Mouse (Mus musculus) kidney, postnatal 0 days (tissue): ENCODE measurements around the gene Stxbp2. TPM values are rescaled to one million over a fixed set of nuclear protein-coding genes. Genes with fewer than 3 reads are reported as not detected.

Experiments
- ATAC-seq: fragments of 200-750 bp; cut with Nextera tagmentation; replicated peaks from 2 replicates; pipeline ENCODE4 v1.8.0; 2017; ENCODE audit warnings: low read depth, moderate number of reproducible peaks, moderate TSS enrichment, moderate library complexity; ENCODE audit not compliant: low FRiP score
- DNase-seq: peaks from one replicate; pipeline ENCODE4 v3.0.0-alpha.2; 2016; ENCODE audit warnings: low spot score
- H3K27ac ChIP-seq: fragments of 300-500 bp; sonication (generic); 2 replicates; pipeline ENCODE4 v1.5.1; 2014; ENCODE audit warnings: mild to moderate bottlenecking
- H3K27me3 ChIP-seq: fragments of 300-500 bp; sonication (generic); 2 replicates; pipeline ENCODE4 v1.6.1; 2014; ENCODE audit warnings: low read length, mixed read lengths; ENCODE audit not compliant: insufficient read depth
- H3K36me3 ChIP-seq: fragments of 300-500 bp; sonication (generic); 2 replicates; pipeline ENCODE4 v1.6.1; 2014; ENCODE audit warnings: low read length, mixed read lengths; ENCODE audit not compliant: insufficient read depth
- H3K4me1 ChIP-seq: fragments of 300-500 bp; sonication (generic); replicated peaks from 2 replicates; pipeline ENCODE4 v1.6.1; 2014; ENCODE audit warnings: antibody characterized with exemption, low read length, mixed read lengths; ENCODE audit not compliant: insufficient read depth
- H3K4me2 ChIP-seq: fragments of 300-500 bp; sonication (generic); 2 replicates; pipeline ENCODE4 v1.6.1; 2014; ENCODE audit warnings: mild to moderate bottlenecking, low read length, moderate library complexity, mixed read lengths
- H3K4me3 ChIP-seq: fragments of 300-500 bp; sonication (generic); replicated peaks from 2 replicates; pipeline ENCODE4 v1.5.1; 2014; ENCODE audit warnings: low read depth, low read length
- H3K9ac ChIP-seq: fragments of 300-500 bp; sonication (generic); 2 replicates; pipeline ENCODE4 v1.6.1; 2014; ENCODE audit warnings: low read depth, low read length
- H3K9me3 ChIP-seq: fragments of 300-500 bp; sonication (generic); replicated peaks from 2 replicates; pipeline ENCODE4 v1.6.1; 2016; ENCODE audit warnings: low read length, inconsistent platforms, mixed read lengths
- CTCF ChIP-seq: IDR thresholded peaks from 2 replicates; pipeline ENCODE4 v1.5.1; 2016; ENCODE audit warnings: antibody characterized with exemption, low read depth, mild to moderate bottlenecking, moderate library complexity
- WGBS: fragments of 180-500 bp; shearing (Covaris S2); extraction: QIAGEN DNeasy Blood & Tissue Kit; methylation state at CpG from one replicate; pipeline ENCODE4 v1.1.7; 2014; 5-methylcytosine and 5-hydroxymethylcytosine counted together
- polyA plus RNA-seq: library from polyadenylated mRNA; unstranded; fragments of >200 nt; fragmentation: Nextera tagmentation; extraction: Ambion mirVana; gene quantifications from 2 replicates; pipeline ENCODE4 v1.2.1, GENCODE M21; 2015

Stxbp2 gene
- polyA plus RNA-seq, 1 experiment from 2014 or later = 88.6 TPM

DNA sequence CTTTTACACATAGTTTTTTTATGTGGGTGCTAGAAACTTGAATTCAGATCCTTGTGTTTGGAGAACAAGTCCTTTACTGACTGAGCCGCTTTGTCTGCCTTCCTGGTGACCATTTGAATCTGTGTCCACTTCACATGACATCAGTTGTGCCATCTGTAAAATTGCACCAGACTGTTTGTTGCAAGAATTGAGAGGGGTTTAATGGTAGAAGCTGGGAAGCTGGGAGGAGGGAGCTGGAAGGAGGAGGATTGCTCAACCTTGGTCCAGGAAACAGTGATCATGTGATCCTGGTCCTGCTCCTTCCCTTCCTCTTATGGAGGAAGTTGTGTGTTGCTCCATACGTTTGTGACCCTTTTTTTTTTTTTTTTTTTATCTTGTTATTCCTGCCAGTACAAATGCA is 17.5 kb downstream of the Stxbp2 start:
- no peaks in the 10 kb centered on the region for H3K4me1 ChIP-seq
- WGBS = 65% methylated on average over 2 of the region's 2 CpGs
- H3K9ac ChIP-seq = no peak overlapping the region
- DNase-seq = no peak
- no peak for TF ChIP-seq CTCF
- no peaks in the 10 kb centered on the region for H3K9me3 ChIP-seq
- ATAC-seq = no peak
- H3K27me3 ChIP-seq = no peaks in the 10 kb centered on the region
- no peak overlapping the region for H3K4me3 ChIP-seq
- no peaks in the 10 kb centered on the region for H3K36me3 ChIP-seq
- H3K4me2 ChIP-seq = no peak overlapping the region
- no peak overlapping the region for H3K27ac ChIP-seq

DNA sequence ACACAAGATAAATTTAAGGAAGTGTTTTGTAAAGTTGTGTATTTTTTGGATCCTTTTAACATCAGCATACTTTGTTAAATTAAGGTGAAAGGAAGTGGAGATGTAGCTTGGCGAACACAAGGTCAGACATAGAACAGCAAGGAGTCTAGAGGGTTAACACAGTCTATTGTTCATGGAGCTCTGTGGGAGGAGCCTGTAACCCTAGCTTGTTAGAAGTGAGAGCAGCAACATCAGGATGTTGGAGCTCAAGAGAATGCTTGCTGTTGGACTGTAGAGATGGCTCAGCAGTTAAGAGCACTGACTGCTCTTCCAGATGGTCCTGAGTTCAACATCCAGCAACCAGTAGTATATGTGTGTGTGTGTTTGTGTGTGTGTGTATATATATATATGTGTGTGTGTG is 18.2 kb downstream of the Stxbp2 start:
- Histone ChIP-seq H3K27me3 (no peaks in the 10 kb centered on the region), H3K4me3 (no peak overlapping the region), H3K4me2 (peak overlapping the region; percentile 2; the same call in 1 of the 2 replicates), H3K9me3 (no peaks in the 10 kb centered on the region), H3K36me3 (no peaks in the 10 kb centered on the region), H3K9ac (no peak overlapping the region), H3K27ac (no peak overlapping the region), H3K4me1 (no peaks in the 10 kb centered on the region)
- ATAC-seq (0 out of 2 replicates have a peak, but pooled peaks have one; percentile 29), DNase-seq (peak; percentile 71)
- 47% methylated on average over 1 of the region's 1 CpGs for WGBS
- TF ChIP-seq CTCF = no peak

DNA sequence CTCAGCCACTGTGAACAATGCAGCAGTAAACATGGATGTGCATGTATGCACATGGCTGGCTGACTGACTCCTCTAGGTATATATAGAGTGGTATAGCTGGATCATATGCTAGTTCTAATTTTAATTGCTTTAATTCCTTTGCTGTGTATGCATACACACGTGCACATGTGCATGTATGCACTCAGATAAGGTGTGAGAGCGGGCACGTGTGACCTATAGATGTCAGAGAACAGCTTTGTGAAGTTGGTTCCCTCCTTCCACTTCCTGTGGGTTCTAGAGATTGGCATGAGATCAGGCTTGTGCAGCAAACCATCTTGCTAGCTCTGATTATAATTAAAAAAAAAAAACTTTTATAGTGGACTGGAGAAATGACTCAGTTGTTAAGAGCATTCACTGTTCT is 22.1 kb downstream of the Stxbp2 start:
- no peak for TF ChIP-seq CTCF
- ATAC-seq (no peak), DNase-seq (no peak)
- Histone ChIP-seq H3K9ac (no peak overlapping the region), H3K4me1 (no peaks in the 10 kb centered on the region), H3K27me3 (no peaks in the 10 kb centered on the region), H3K36me3 (no peaks in the 10 kb centered on the region), H3K4me3 (no peak overlapping the region), H3K9me3 (no peaks in the 10 kb centered on the region), H3K4me2 (no peak overlapping the region), H3K27ac (no peak overlapping the region)
- WGBS = 58% methylated on average over 3 of the region's 3 CpGs

DNA sequence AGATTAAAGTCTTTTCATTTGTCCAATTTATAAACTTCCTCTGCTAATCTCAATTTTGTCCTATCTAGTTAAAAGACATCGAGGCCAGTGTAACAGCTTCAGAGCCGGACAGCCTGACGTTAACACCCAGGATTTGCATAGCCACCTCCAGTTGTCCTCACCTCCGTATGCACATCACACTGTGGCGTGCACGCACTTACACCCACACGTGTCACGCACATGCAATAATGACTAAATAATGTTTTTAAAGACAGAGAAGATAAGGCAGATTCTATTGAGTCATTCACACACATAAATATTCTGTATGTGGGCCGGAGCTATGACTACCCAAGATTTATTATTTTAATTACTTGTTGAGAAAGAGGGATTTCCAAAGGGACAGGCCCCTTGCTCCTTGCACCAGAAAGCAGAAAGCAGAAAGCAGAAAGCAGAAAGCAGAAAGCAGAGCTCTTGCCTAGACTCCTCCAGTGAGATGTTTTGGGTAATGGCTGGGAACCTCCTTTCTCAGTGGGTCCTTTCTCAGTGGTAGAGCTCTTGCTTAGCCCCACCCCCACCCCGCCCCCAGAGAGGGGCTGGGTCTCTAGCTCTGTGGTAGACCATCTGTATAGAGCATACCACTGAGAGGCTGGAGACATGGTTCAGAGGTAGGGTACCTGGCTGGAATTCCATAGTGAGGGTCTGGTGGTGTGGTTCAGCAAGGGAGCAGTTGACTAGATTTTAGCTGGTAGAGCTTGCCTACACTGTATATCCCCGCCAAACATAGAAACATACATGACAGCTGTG is 24.2 kb downstream of the Stxbp2 start:
- ATAC-seq (no peak), DNase-seq (no peak)
- Histone ChIP-seq H3K36me3 (no peaks in the 10 kb centered on the region), H3K4me1 (no peaks in the 10 kb centered on the region), H3K9me3 (no peaks in the 10 kb centered on the region), H3K4me2 (no peak overlapping the region), H3K27ac (no peak overlapping the region), H3K9ac (no peak overlapping the region), H3K4me3 (no peak overlapping the region), H3K27me3 (no peaks in the 10 kb centered on the region)
- no peak for TF ChIP-seq CTCF
- 70% methylated on average over 11 of the region's 11 CpGs for WGBS

DNA sequence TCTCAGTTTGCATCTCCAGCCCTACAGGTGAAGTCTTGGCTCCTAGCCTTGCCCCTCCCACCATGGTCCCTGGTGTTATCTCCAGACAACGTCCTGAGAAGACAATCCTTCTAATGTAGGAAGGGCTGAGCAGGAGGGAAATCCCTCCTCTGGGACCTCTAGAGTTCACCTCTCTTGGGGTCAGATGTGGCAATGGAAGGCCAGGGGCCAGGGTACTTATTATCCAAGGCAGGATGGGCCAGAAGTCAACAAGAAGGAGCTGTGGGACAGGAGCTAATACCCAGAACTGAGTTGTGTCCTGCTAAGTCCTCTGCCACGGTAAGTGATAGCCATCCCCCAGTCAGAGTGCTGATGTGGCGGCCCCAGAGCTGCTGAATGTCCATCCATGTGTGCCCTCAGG is 24.8 kb downstream of the Stxbp2 start, which contains the start of gene Retn:
Retn (plus strand) TSS at position 245 of the 400 bp plus-strand sequence.
- TF ChIP-seq CTCF = no peak
- Histone ChIP-seq H3K9me3 (no peaks in the 10 kb centered on the region), H3K36me3 (no peaks in the 10 kb centered on the region), H3K27ac (no peak within 1 kb of the TSS), H3K9ac (no peak within 1 kb of the TSS), H3K4me1 (no peaks in the 10 kb centered on the region), H3K4me3 (no peak within 1 kb of the TSS), H3K27me3 (no peaks in the 10 kb centered on the region), H3K4me2 (no peak within 1 kb of the TSS)
- DNase-seq (no peak), ATAC-seq (no peak)
- WGBS = 66% methylated on average over 3 of the region's 3 CpGs

DNA sequence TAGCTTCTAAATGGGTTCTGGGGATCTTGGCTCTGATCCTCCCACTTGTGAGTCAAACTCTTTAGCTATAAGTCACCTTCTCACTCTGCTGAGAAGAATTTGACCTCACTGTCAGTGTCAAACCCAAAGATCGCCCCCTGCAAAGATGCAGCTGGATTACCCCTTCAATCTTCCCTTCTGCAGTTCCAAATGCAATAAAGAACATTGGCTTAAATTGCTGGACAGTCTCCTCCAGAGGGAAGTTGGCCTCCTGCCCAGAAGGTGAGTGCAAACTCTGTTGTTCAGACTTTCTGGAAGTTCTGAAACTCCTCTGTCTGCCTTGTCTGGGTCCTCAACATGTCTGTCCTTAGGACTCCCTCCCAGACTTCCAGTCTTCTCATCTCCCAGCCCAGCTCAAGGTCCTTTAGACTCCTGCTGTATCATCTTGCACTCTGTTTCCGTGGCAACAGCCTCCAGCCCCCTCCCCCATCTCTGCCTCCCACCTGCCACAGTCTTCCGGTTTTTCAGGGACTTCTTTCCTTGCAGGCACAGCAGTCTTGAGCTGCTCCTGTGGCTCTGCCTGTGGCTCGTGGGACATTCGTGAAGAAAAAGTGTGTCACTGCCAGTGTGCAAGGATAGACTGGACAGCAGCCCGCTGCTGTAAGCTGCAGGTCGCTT is 26.1 kb downstream of the Stxbp2 start:
- no peak for DNase-seq
- WGBS = 9% methylated on average over 7 of the region's 7 CpGs
- H3K4me3 ChIP-seq = no peak overlapping the region

More for the DNA sequence above, 26.1 kb downstream of the Stxbp2 start:
- ATAC-seq = no peak; the same call in 1 of the 2 replicates
- H3K4me1 ChIP-seq = no peaks in the 10 kb centered on the region
- no peak for TF ChIP-seq CTCF
- no peak overlapping the region for H3K4me2 ChIP-seq
- no peaks in the 10 kb centered on the region for H3K36me3 ChIP-seq
- H3K9me3 ChIP-seq = no peaks in the 10 kb centered on the region
- no peak overlapping the region for H3K27ac ChIP-seq
- H3K9ac ChIP-seq = no peak overlapping the region
- H3K27me3 ChIP-seq = no peaks in the 10 kb centered on the region
